Mouse (Mus musculus) bone marrow, adult 2 months (tissue): ENCODE measurements at regions not wholly inside any gene's neighbourhood (a gene's known extent, or its start where the extent isn't known, plus 50 kb on each side); places are given as distances from the start of the nearest gene placed in this dataset.

Source experiments
- CTCF ChIP-seq: fragments of 200-500 bp; IDR thresholded peaks from 2 replicates; pipeline ENCODE4 v1.5.1; 2011; ENCODE audit warnings: low read length, control low read depth; ENCODE audit not compliant: control insufficient read depth, insufficient read depth
- POLR2A ChIP-seq: fragments of 200-500 bp; IDR thresholded peaks from 2 replicates; pipeline ENCODE4 v1.6.1; 2011; ENCODE audit warnings: low read depth, mild to moderate bottlenecking, control low read depth, low read length, borderline replicate concordance; ENCODE audit not compliant: control insufficient read depth

GRCm38 (mm10) chr1:52363625-52364024 is 130.6 kb upstream of the Gls start:
- TF ChIP-seq CTCF (no peak), POLR2A (no peak)
